Mouse (Mus musculus): Measurements from ENCODE around the gene Cbln3.

DNA sequence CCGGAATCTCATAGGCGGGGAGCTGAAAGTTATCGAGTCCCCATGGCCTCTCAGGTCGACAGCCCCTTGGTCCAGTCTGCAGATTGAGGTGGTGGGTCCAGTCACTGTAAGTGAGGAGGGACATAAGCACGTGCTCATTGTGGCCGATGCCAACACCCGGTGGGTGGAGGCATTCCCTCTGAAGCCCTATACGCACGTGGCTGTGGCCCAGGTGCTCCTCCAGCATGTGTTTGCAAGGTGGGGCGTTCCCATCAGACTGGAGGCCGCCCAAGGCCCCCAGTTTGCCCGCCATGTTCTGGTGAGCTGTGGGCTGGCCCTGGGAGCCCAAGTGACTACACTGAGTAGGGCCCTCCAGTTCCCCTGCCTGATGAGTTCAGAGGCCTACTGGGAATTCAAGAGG lies 12.2 kb downstream of the Cbln3 start:
- TF ChIP-seq CTCF (IDR thresholded peaks at IDR 0.05), result no peak
- TF ChIP-seq EP300 (IDR thresholded peaks at IDR 0.05), result no peak
